Mouse (Mus musculus): Measurements from ENCODE around the gene Banf1. TPM values are rescaled to one million over a fixed set of nuclear protein-coding genes. Genes with fewer than 3 reads are reported as not detected.
"Not testable (repeated sequence)": the region's sequence is repeated elsewhere in the genome, so short reads cannot be mapped to it uniquely, and the experiment has no call there.

The Banf1 gene
- polyA plus RNA-seq, 1 experiment: 288 TPM

GRCm38 (mm10) chr19:5388011-5388441 lies 21.1 kb upstream of the Banf1 start:
- TF ChIP-seq GATA1 (IDR thresholded peaks at IDR 0.05; ENCODE audit: low read length): no peak

- TF ChIP-seq GATA1 (IDR thresholded peaks at IDR 0.05; ENCODE audit: low read length): no peak
Measured at GRCm38 (mm10) chr19:5384715-5385114, 17.7 kb upstream of the Banf1 start.

GRCm38 (mm10) chr19:5383326-5383725 lies 16.4 kb upstream of the Banf1 start:
- TF ChIP-seq GATA1 (IDR thresholded peaks at IDR 0.05; ENCODE audit: low read length): no peak

- TF ChIP-seq GATA1 (IDR thresholded peaks at IDR 0.05; ENCODE audit: low read length): no peak
Measured at GRCm38 (mm10) chr19:5377446-5377845, 10.5 kb upstream of the Banf1 start.

GRCm38 (mm10) chr19:5374748-5375147 lies 7.8 kb upstream of the Banf1 start:
- no peak for TF ChIP-seq GATA1 (IDR thresholded peaks at IDR 0.05; ENCODE audit: low read length)

- TF ChIP-seq GATA1 (IDR thresholded peaks at IDR 0.05; ENCODE audit: low read length): no peak
Measured at GRCm38 (mm10) chr19:5374177-5374576, 7.2 kb upstream of the Banf1 start.

GRCm38 (mm10) chr19:5372724-5373123 lies 5.8 kb upstream of the Banf1 start:
- TF ChIP-seq GATA1 (IDR thresholded peaks at IDR 0.05; ENCODE audit: low read length): no peak

- no peak for TF ChIP-seq GATA1 (IDR thresholded peaks at IDR 0.05; ENCODE audit: low read length)
Measured at GRCm38 (mm10) chr19:5370932-5371331, 4.0 kb upstream of the Banf1 start.

- TF ChIP-seq GATA1 (IDR thresholded peaks at IDR 0.05; ENCODE audit: low read length): no peak
Measured at GRCm38 (mm10) chr19:5367455-5367854, 487 bp upstream of the Banf1 start.

- TF ChIP-seq GATA1 (IDR thresholded peaks at IDR 0.05; ENCODE audit: low read length): no peak
Measured at GRCm38 (mm10) chr19:5366175-5367052, 554 bp downstream of the Banf1 start, which contains the start of gene Eif1ad. Eif1ad (plus strand) TSS chr19:5366741.

- no peak for TF ChIP-seq GATA1 (IDR thresholded peaks at IDR 0.05; ENCODE audit: low read length)
Measured at GRCm38 (mm10) chr19:5365751-5366150, 1.2 kb downstream of the Banf1 start.

- no peak for TF ChIP-seq GATA1 (IDR thresholded peaks at IDR 0.05; ENCODE audit: low read length)
Measured at GRCm38 (mm10) chr19:5364124-5364523, 2.8 kb downstream of the Banf1 start.

GRCm38 (mm10) chr19:5362186-5362585 lies 4.8 kb downstream of the Banf1 start:
- TF ChIP-seq GATA1 (IDR thresholded peaks at IDR 0.05; ENCODE audit: low read length): no peak

- no peak for TF ChIP-seq GATA1 (IDR thresholded peaks at IDR 0.05; ENCODE audit: low read length)
Measured at GRCm38 (mm10) chr19:5356080-5356479, 10.9 kb downstream of the Banf1 start.

- no peak for TF ChIP-seq GATA1 (IDR thresholded peaks at IDR 0.05; ENCODE audit: low read length)
Measured at GRCm38 (mm10) chr19:5353609-5354008, 13.4 kb downstream of the Banf1 start.

GRCm38 (mm10) chr19:5349502-5349873 lies 17.5 kb downstream of the Banf1 start, which contains the start of gene Cst6:
Cst6 (minus strand) TSS chr19:5349574.
- TF ChIP-seq GATA1 (IDR thresholded peaks at IDR 0.05; ENCODE audit: low read length): not testable (repeated sequence)

All from G1E-ER4 (cell line).